Mouse (Mus musculus): ENCODE data around the gene Mast4. TPM values are rescaled to one million over a fixed set of nuclear protein-coding genes. Genes with fewer than 3 reads are reported as not detected.

Mast4 gene
- polyA plus RNA-seq, 1 experiment: 0.27 TPM

- Histone ChIP-seq H3K4me1 (ENCODE audit: control insufficient read depth, insufficient read depth, low read length) (no peaks in the 10 kb centered on the region), H3K4me3 (ENCODE audit: insufficient read depth, low read length) (no peak overlapping the region), H3K27ac (ENCODE audit: insufficient read depth, low read depth, low read length) (no peak overlapping the region)
- TF ChIP-seq CTCF (IDR thresholded peaks at IDR 0.05; ENCODE audit: low read depth, low read length) (no peak), POLR2A (IDR thresholded peaks at IDR 0.05; ENCODE audit: borderline replicate concordance, low read depth, low read length) (no peak)
These were observed 251.4 kb downstream of the Mast4 start for GRCm38 (mm10) chr13:103082891-103083290.

- no peak overlapping the region for H3K27ac ChIP-seq (ENCODE audit: insufficient read depth, low read depth, low read length)
- no peak overlapping the region for H3K4me3 ChIP-seq (ENCODE audit: insufficient read depth, low read length)
- TF ChIP-seq POLR2A (IDR thresholded peaks at IDR 0.05; ENCODE audit: borderline replicate concordance, low read depth, low read length) (no peak), CTCF (IDR thresholded peaks at IDR 0.05; ENCODE audit: low read depth, low read length) (no peak)
- no peaks in the 10 kb centered on the region for H3K4me1 ChIP-seq (ENCODE audit: control insufficient read depth, insufficient read depth, low read length)
These were observed 254.5 kb downstream of the Mast4 start for GRCm38 (mm10) chr13:103079806-103080205.

GRCm38 (mm10) chr13:103078815-103079214, 255.5 kb downstream of the Mast4 start:
- H3K4me3 ChIP-seq (ENCODE audit: insufficient read depth, low read length): no peak overlapping the region
- no peak overlapping the region for H3K27ac ChIP-seq (ENCODE audit: insufficient read depth, low read depth, low read length)
- H3K4me1 ChIP-seq (ENCODE audit: control insufficient read depth, insufficient read depth, low read length): no peaks in the 10 kb centered on the region
- TF ChIP-seq CTCF (IDR thresholded peaks at IDR 0.05; ENCODE audit: low read depth, low read length) (no peak), POLR2A (IDR thresholded peaks at IDR 0.05; ENCODE audit: borderline replicate concordance, low read depth, low read length) (no peak)

GRCm38 (mm10) chr13:103073461-103073860, 260.8 kb downstream of the Mast4 start:
- Histone ChIP-seq H3K4me3 (ENCODE audit: insufficient read depth, low read length) (no peak overlapping the region), H3K4me1 (ENCODE audit: control insufficient read depth, insufficient read depth, low read length) (no peaks in the 10 kb centered on the region), H3K27ac (ENCODE audit: insufficient read depth, low read depth, low read length) (no peak overlapping the region)
- TF ChIP-seq POLR2A (IDR thresholded peaks at IDR 0.05; ENCODE audit: borderline replicate concordance, low read depth, low read length): no peak
- no peak for TF ChIP-seq CTCF (IDR thresholded peaks at IDR 0.05; ENCODE audit: low read depth, low read length)

- H3K4me1 ChIP-seq (ENCODE audit: control insufficient read depth, insufficient read depth, low read length): no peaks in the 10 kb centered on the region
- no peak overlapping the region for H3K27ac ChIP-seq (ENCODE audit: insufficient read depth, low read depth, low read length)
- no peak overlapping the region for H3K4me3 ChIP-seq (ENCODE audit: insufficient read depth, low read length)
- no peak for TF ChIP-seq POLR2A (IDR thresholded peaks at IDR 0.05; ENCODE audit: borderline replicate concordance, low read depth, low read length)
- no peak for TF ChIP-seq CTCF (IDR thresholded peaks at IDR 0.05; ENCODE audit: low read depth, low read length)
These were observed 262.5 kb downstream of the Mast4 start for GRCm38 (mm10) chr13:103071783-103072182.

- no peak overlapping the region for H3K4me3 ChIP-seq (ENCODE audit: insufficient read depth, low read length)
- peaks cover 7% of the 10 kb centered on the region for H3K4me1 ChIP-seq (ENCODE audit: control insufficient read depth, insufficient read depth, low read length)
- H3K27ac ChIP-seq (ENCODE audit: insufficient read depth, low read depth, low read length): no peak overlapping the region
- TF ChIP-seq CTCF (IDR thresholded peaks at IDR 0.05; ENCODE audit: low read depth, low read length) (no peak), POLR2A (IDR thresholded peaks at IDR 0.05; ENCODE audit: borderline replicate concordance, low read depth, low read length) (no peak)
These were observed 266.6 kb downstream of the Mast4 start for GRCm38 (mm10) chr13:103067581-103068166.

- TF ChIP-seq CTCF (IDR thresholded peaks at IDR 0.05; ENCODE audit: low read depth, low read length) (no peak), POLR2A (IDR thresholded peaks at IDR 0.05; ENCODE audit: borderline replicate concordance, low read depth, low read length) (no peak)
- no peak overlapping the region for H3K4me3 ChIP-seq (ENCODE audit: insufficient read depth, low read length)
- peaks cover 7% of the 10 kb centered on the region for H3K4me1 ChIP-seq (ENCODE audit: control insufficient read depth, insufficient read depth, low read length)
- no peak overlapping the region for H3K27ac ChIP-seq (ENCODE audit: insufficient read depth, low read depth, low read length)
These were observed 268.9 kb downstream of the Mast4 start for GRCm38 (mm10) chr13:103065437-103065836.

- no peak for TF ChIP-seq POLR2A (IDR thresholded peaks at IDR 0.05; ENCODE audit: borderline replicate concordance, low read depth, low read length)
- no peak for TF ChIP-seq CTCF (IDR thresholded peaks at IDR 0.05; ENCODE audit: low read depth, low read length)
- Histone ChIP-seq H3K4me1 (ENCODE audit: control insufficient read depth, insufficient read depth, low read length) (peaks cover 7% of the 10 kb centered on the region), H3K4me3 (ENCODE audit: insufficient read depth, low read length) (no peak overlapping the region), H3K27ac (ENCODE audit: insufficient read depth, low read depth, low read length) (no peak overlapping the region)
These were observed 272.6 kb downstream of the Mast4 start for GRCm38 (mm10) chr13:103061680-103062079.

GRCm38 (mm10) chr13:103059995-103060652, 274.2 kb downstream of the Mast4 start:
- Histone ChIP-seq H3K4me1 (ENCODE audit: control insufficient read depth, insufficient read depth, low read length) (peaks cover 3% of the 10 kb centered on the region; the same call in 1 of the 2 replicates), H3K4me3 (ENCODE audit: insufficient read depth, low read length) (no peak overlapping the region), H3K27ac (ENCODE audit: insufficient read depth, low read depth, low read length) (no peak overlapping the region)
- TF ChIP-seq POLR2A (IDR thresholded peaks at IDR 0.05; ENCODE audit: borderline replicate concordance, low read depth, low read length): no peak
- TF ChIP-seq CTCF (IDR thresholded peaks at IDR 0.05; ENCODE audit: low read depth, low read length): no peak

- no peak overlapping the region for H3K27ac ChIP-seq (ENCODE audit: insufficient read depth, low read depth, low read length)
- no peaks in the 10 kb centered on the region for H3K4me1 ChIP-seq (ENCODE audit: control insufficient read depth, insufficient read depth, low read length)
- TF ChIP-seq POLR2A (IDR thresholded peaks at IDR 0.05; ENCODE audit: borderline replicate concordance, low read depth, low read length): no peak
- TF ChIP-seq CTCF (IDR thresholded peaks at IDR 0.05; ENCODE audit: low read depth, low read length): no peak
- no peak overlapping the region for H3K4me3 ChIP-seq (ENCODE audit: insufficient read depth, low read length)
These were observed 277.8 kb downstream of the Mast4 start for GRCm38 (mm10) chr13:103056451-103056850.
